Mouse (Mus musculus): ENCODE data around the gene Olfr494. TPM values are rescaled to one million over a fixed set of nuclear protein-coding genes. Genes with fewer than 3 reads are reported as not detected.

Olfr494 gene
- 0.23 TPM in 1 of 2 replicates, not detected in the other for polyA plus RNA-seq (2015; fragmentation: Nextera tagmentation; extraction: Ambion mirVana)

GRCm38 (mm10) chr7:108365035-108365434, at the start of gene Olfr494:
Gene Olfr494, plus strand, starts transcription at chr7:108365335.
- no peak within 1 kb of the TSS for H3K4me3 ChIP-seq (replicated peaks)
- no peak within 1 kb of the TSS for H3K27ac ChIP-seq (replicated peaks)
- no peak within 1 kb of the TSS for H3K4me2 ChIP-seq (replicated peaks)
- ATAC-seq (ENCODE audit: insufficient number of reproducible peaks, low FRiP score, low TSS enrichment, low read depth): no peak
- WGBS: 77% methylated on average over 3 of the region's 3 CpGs
- no peaks in the 10 kb centered on the region for H3K9me3 ChIP-seq (replicated peaks)
- H3K36me3 ChIP-seq: no peaks in the 10 kb centered on the region
- H3K9ac ChIP-seq: no peak within 1 kb of the TSS
- H3K4me1 ChIP-seq: no peaks in the 10 kb centered on the region
- no peaks in the 10 kb centered on the region for H3K27me3 ChIP-seq

GRCm38 (mm10) chr7:108323574-108323973, 41.6 kb upstream of the Olfr494 start, which contains the start of gene Olfr492:
Gene Olfr492, minus strand, starts transcription at chr7:108323674.
- WGBS: 78% methylated on average over 2 of the region's 2 CpGs
- Histone ChIP-seq H3K36me3 (no peaks in the 10 kb centered on the region), H3K4me2 (replicated peaks) (no peak within 1 kb of the TSS), H3K27me3 (no peaks in the 10 kb centered on the region), H3K9me3 (replicated peaks) (no peaks in the 10 kb centered on the region), H3K9ac (no peak within 1 kb of the TSS), H3K27ac (replicated peaks) (no peak within 1 kb of the TSS), H3K4me3 (replicated peaks) (no peak within 1 kb of the TSS), H3K4me1 (no peaks in the 10 kb centered on the region)
- no peak for ATAC-seq (ENCODE audit: insufficient number of reproducible peaks, low FRiP score, low TSS enrichment, low read depth)

GRCm38 (mm10) chr7:108346879-108347278, 18.3 kb upstream of the Olfr494 start, which contains the start of gene Olfr493:
Gene Olfr493, minus strand, starts transcription at chr7:108346979.
- Histone ChIP-seq H3K9me3 (replicated peaks) (no peaks in the 10 kb centered on the region), H3K4me2 (replicated peaks) (no peak within 1 kb of the TSS), H3K4me1 (no peaks in the 10 kb centered on the region), H3K27me3 (no peaks in the 10 kb centered on the region), H3K9ac (no peak within 1 kb of the TSS), H3K36me3 (no peaks in the 10 kb centered on the region), H3K4me3 (replicated peaks) (no peak within 1 kb of the TSS), H3K27ac (replicated peaks) (no peak within 1 kb of the TSS)
- WGBS: 60% methylated on average over 1 of the region's 1 CpGs
- ATAC-seq (ENCODE audit: insufficient number of reproducible peaks, low FRiP score, low TSS enrichment, low read depth): no peak

GRCm38 (mm10) chr7:108392867-108393266, 27.7 kb downstream of the Olfr494 start, which contains the start of gene Olfr495:
Gene Olfr495, plus strand, starts transcription at chr7:108393167.
- ATAC-seq (ENCODE audit: insufficient number of reproducible peaks, low FRiP score, low TSS enrichment, low read depth): no peak
- H3K27ac ChIP-seq (replicated peaks): no peak within 1 kb of the TSS
- no peaks in the 10 kb centered on the region for H3K4me1 ChIP-seq
- H3K27me3 ChIP-seq: no peaks in the 10 kb centered on the region
- no peak within 1 kb of the TSS for H3K4me2 ChIP-seq (replicated peaks)
- WGBS: 71% methylated on average over 1 of the region's 1 CpGs
- no peaks in the 10 kb centered on the region for H3K9me3 ChIP-seq (replicated peaks)
- no peak within 1 kb of the TSS for H3K4me3 ChIP-seq (replicated peaks)
- no peaks in the 10 kb centered on the region for H3K36me3 ChIP-seq
- no peak within 1 kb of the TSS for H3K9ac ChIP-seq

Other genes starting within 250 kb of the Olfr494 start
- gene Olfr484, start 237.9 kb upstream of the Olfr494 start, polyA plus RNA-seq (2015; fragmentation: Nextera tagmentation; extraction: Ambion mirVana): 0.15 TPM in 1 of 2 replicates, not detected in the other
- gene Olfr485, start 205.5 kb upstream of the Olfr494 start, polyA plus RNA-seq (2015; fragmentation: Nextera tagmentation; extraction: Ambion mirVana): 0.30 and 0.69 TPM in 2 replicates
- not detected in 2 replicates for gene Olfr486, start 192.6 kb upstream of the Olfr494 start, polyA plus RNA-seq (2015; fragmentation: Nextera tagmentation; extraction: Ambion mirVana)
- gene Olfr487, start 150.7 kb upstream of the Olfr494 start, polyA plus RNA-seq (2015; fragmentation: Nextera tagmentation; extraction: Ambion mirVana): 0.29 TPM in 1 of 2 replicates, not detected in the other
- 0.04 and 0.24 TPM in 2 replicates for gene Olfr488, start 107.0 kb upstream of the Olfr494 start, polyA plus RNA-seq (2015; fragmentation: Nextera tagmentation; extraction: Ambion mirVana)
- not detected in 2 replicates for gene Olfr490, start 76.4 kb upstream of the Olfr494 start, polyA plus RNA-seq (2015; fragmentation: Nextera tagmentation; extraction: Ambion mirVana)
- 0.12 TPM in 1 of 2 replicates, not detected in the other for gene Olfr491, start 51.9 kb upstream of the Olfr494 start, polyA plus RNA-seq (2015; fragmentation: Nextera tagmentation; extraction: Ambion mirVana)
- gene Olfr492, start 41.7 kb upstream of the Olfr494 start, polyA plus RNA-seq (2015; fragmentation: Nextera tagmentation; extraction: Ambion mirVana): 0.17 TPM in 1 of 2 replicates, not detected in the other
- not detected in 2 replicates for gene Olfr493, start 18.4 kb upstream of the Olfr494 start, polyA plus RNA-seq (2015; fragmentation: Nextera tagmentation; extraction: Ambion mirVana)
- gene Olfr495, start 27.8 kb downstream of the Olfr494 start, polyA plus RNA-seq (2015; fragmentation: Nextera tagmentation; extraction: Ambion mirVana): 0.14 TPM in 1 of 2 replicates, not detected in the other
- gene Olfr497, start 55.1 kb downstream of the Olfr494 start, polyA plus RNA-seq (2015; fragmentation: Nextera tagmentation; extraction: Ambion mirVana): not detected in 2 replicates
- gene Olfr498, start 100.0 kb downstream of the Olfr494 start, polyA plus RNA-seq (2015; fragmentation: Nextera tagmentation; extraction: Ambion mirVana): 0.09 and 0.13 TPM in 2 replicates
- gene Olfr502, start 159.7 kb downstream of the Olfr494 start, polyA plus RNA-seq (2015; fragmentation: Nextera tagmentation; extraction: Ambion mirVana): not detected in 2 replicates
- gene Olfr503, start 179.2 kb downstream of the Olfr494 start, polyA plus RNA-seq (2015; fragmentation: Nextera tagmentation; extraction: Ambion mirVana): not detected in 2 replicates
- gene Olfr504, start 200.5 kb downstream of the Olfr494 start, polyA plus RNA-seq (2015; fragmentation: Nextera tagmentation; extraction: Ambion mirVana): not detected in 2 replicates
- 0.08 and 0.19 TPM in 2 replicates for gene Olfr506, start 245.5 kb downstream of the Olfr494 start, polyA plus RNA-seq (2015; fragmentation: Nextera tagmentation; extraction: Ambion mirVana)

Measured in embryonic facial prominence, embryonic 15.5 days (tissue).